Comparison of ENCODE assay signal across 19 mouse cellular contexts in genomic region chr14:25173873-25174272, GRCm38 (mm10).
DNase-seq lines count a peak whose midpoint lies in the region; ATAC-seq lines count a peak whose summit lies in the region.
"Had no signal": no experiment of that assay in that cellular context is flagged by ENCODE, and none has a peak within 500 bp of the region (broad histone marks: within the 10 kb centered on the region; RNA-seq: fewer than 3 reads in every experiment).

No protein-coding gene starts in this region.

- no peak overlapping the region for H3K4me2 ChIP-seq in forebrain, embryonic 11.5 days (ENCODE audit: low read depth, low read length, severe bottlenecking)
- no peak overlapping the region for H3K4me2 ChIP-seq in kidney, embryonic 15.5 days
- no peak overlapping the region for H3K4me2 ChIP-seq in kidney, embryonic 14.5 days (replicated peaks; ENCODE audit: low read depth, low read length)
- H3K4me2 ChIP-seq in intestine, embryonic 16.5 days (ENCODE audit: low read depth, low read length), result no peak overlapping the region
- no peak overlapping the region for H3K4me2 ChIP-seq in stomach, embryonic 16.5 days (ENCODE audit: low read depth, low read length)
- H3K4me2 ChIP-seq in forebrain, embryonic 13.5 days, result no peak overlapping the region
- H3K4me2 ChIP-seq: hindbrain, embryonic 13.5 days; liver, embryonic 11.5 days had no signal

- DNase-seq in forebrain, embryonic 10.5 days (ENCODE audit: extremely low spot score, low spot score), result no peak
- no peak for DNase-seq in forebrain, embryonic 11.5 days (ENCODE audit: low spot score)
- DNase-seq in layer of hippocampus, postnatal 25 days (ENCODE audit: extremely low spot score in 1 of 2, low spot score in 1 of 2), result no peak
- DNase-seq: adrenal gland, adult 2 months; cerebellum, adult 8-10 months; gastrocnemius, postnatal 36 days; layer of hippocampus, postnatal 36 days; lung, adult 2 months; lung, postnatal 4 days; thymus, postnatal 25 days had no signal

- 72% methylated on average over 6 of the region's 6 CpGs for WGBS in forebrain, embryonic 10.5 days
- WGBS in forebrain, embryonic 11.5 days, result 75% methylated on average over 6 of the region's 6 CpGs
- 66% methylated on average over 6 of the region's 6 CpGs for WGBS in kidney, embryonic 15.5 days
- WGBS in kidney, embryonic 14.5 days, result 63% methylated on average over 6 of the region's 6 CpGs
- WGBS in intestine, embryonic 16.5 days, result 74% methylated on average over 6 of the region's 6 CpGs
- 64% methylated on average over 6 of the region's 6 CpGs for WGBS in stomach, embryonic 16.5 days
- WGBS in forebrain, embryonic 13.5 days, result 77% methylated on average over 6 of the region's 6 CpGs

- no peak overlapping the region for H3K4me3 ChIP-seq in forebrain, embryonic 10.5 days
- H3K4me3 ChIP-seq in forebrain, embryonic 11.5 days (ENCODE audit: low read depth, low read length), result no peak overlapping the region
- H3K4me3 ChIP-seq in kidney, embryonic 15.5 days (replicated peaks), result no peak overlapping the region
- no peak overlapping the region for H3K4me3 ChIP-seq in kidney, embryonic 14.5 days (ENCODE audit: low read length)
- H3K4me3 ChIP-seq in intestine, embryonic 16.5 days (ENCODE audit: low read length), result no peak overlapping the region
- no peak overlapping the region for H3K4me3 ChIP-seq in stomach, embryonic 16.5 days (replicated peaks; ENCODE audit: low read length)
- no peak overlapping the region for H3K4me3 ChIP-seq in forebrain, embryonic 13.5 days
- H3K4me3 ChIP-seq: hindbrain, embryonic 13.5 days had no signal

- no peaks in the 10 kb centered on the region for H3K9me3 ChIP-seq in forebrain, embryonic 10.5 days
- no peaks in the 10 kb centered on the region for H3K9me3 ChIP-seq in forebrain, embryonic 11.5 days (ENCODE audit: control insufficient read depth, low read length)
- no peaks in the 10 kb centered on the region for H3K9me3 ChIP-seq in kidney, embryonic 15.5 days (replicated peaks)
- H3K9me3 ChIP-seq in kidney, embryonic 14.5 days (ENCODE audit: control insufficient read depth, low read length), result no peaks in the 10 kb centered on the region
- no peaks in the 10 kb centered on the region for H3K9me3 ChIP-seq in intestine, embryonic 16.5 days (ENCODE audit: control insufficient read depth, low read length)
- no peaks in the 10 kb centered on the region for H3K9me3 ChIP-seq in stomach, embryonic 16.5 days (replicated peaks; ENCODE audit: control insufficient read depth, low read length)
- H3K9me3 ChIP-seq in forebrain, embryonic 13.5 days (replicated peaks), result no peaks in the 10 kb centered on the region
- H3K9me3 ChIP-seq: hindbrain, embryonic 13.5 days had no signal

- H3K27ac ChIP-seq in forebrain, embryonic 10.5 days, result 0 out of 2 replicates have a peak overlapping the region, but pooled peaks have one; percentile 53
- H3K27ac ChIP-seq in forebrain, embryonic 11.5 days (ENCODE audit: low read depth, low read length), result no peak overlapping the region
- 0 out of 2 replicates have a peak overlapping the region, but pooled peaks have one; percentile 28 for H3K27ac ChIP-seq in kidney, embryonic 15.5 days
- H3K27ac ChIP-seq in kidney, embryonic 14.5 days (ENCODE audit: low read depth, low read length), result no peak overlapping the region
- H3K27ac ChIP-seq in intestine, embryonic 16.5 days (ENCODE audit: low read length), result peak overlapping the region; percentile 19; the same call in 1 of the 2 replicates
- peak overlapping the region; percentile 68 for H3K27ac ChIP-seq in stomach, embryonic 16.5 days (ENCODE audit: low read length)
- H3K27ac ChIP-seq in forebrain, embryonic 13.5 days, result no peak overlapping the region
- H3K27ac ChIP-seq: hindbrain, embryonic 13.5 days; kidney, postnatal 0 days had no signal

- H3K4me1 ChIP-seq in forebrain, embryonic 10.5 days, result peaks cover 13% of the 10 kb centered on the region
- H3K4me1 ChIP-seq in forebrain, embryonic 11.5 days (replicated peaks; ENCODE audit: control insufficient read depth, insufficient read depth, low read length), result no peaks in the 10 kb centered on the region
- peaks cover 15% of the 10 kb centered on the region for H3K4me1 ChIP-seq in kidney, embryonic 15.5 days
- H3K4me1 ChIP-seq in kidney, embryonic 14.5 days (ENCODE audit: control insufficient read depth, insufficient read depth, low read length), result peaks cover 7% of the 10 kb centered on the region; the same call in 1 of the 2 replicates
- peaks cover 17% of the 10 kb centered on the region for H3K4me1 ChIP-seq in intestine, embryonic 16.5 days (ENCODE audit: control insufficient read depth, insufficient read depth, low read length)
- H3K4me1 ChIP-seq in stomach, embryonic 16.5 days (ENCODE audit: control insufficient read depth, insufficient read depth, low read length), result peaks cover 10% of the 10 kb centered on the region
- H3K4me1 ChIP-seq in forebrain, embryonic 13.5 days, result no peaks in the 10 kb centered on the region
- H3K4me1 ChIP-seq: hindbrain, embryonic 13.5 days had no signal

- H3K9ac ChIP-seq in forebrain, embryonic 11.5 days (ENCODE audit: low read length), result no peak overlapping the region
- H3K9ac ChIP-seq in kidney, embryonic 15.5 days, result no peak overlapping the region
- no peak overlapping the region for H3K9ac ChIP-seq in kidney, embryonic 14.5 days (ENCODE audit: low read depth, low read length)
- no peak overlapping the region for H3K9ac ChIP-seq in intestine, embryonic 16.5 days (ENCODE audit: low read depth, low read length)
- no peak overlapping the region; the same call in 1 of the 2 replicates for H3K9ac ChIP-seq in stomach, embryonic 16.5 days (ENCODE audit: low read length)
- H3K9ac ChIP-seq in forebrain, embryonic 13.5 days, result no peak overlapping the region
- H3K9ac ChIP-seq: hindbrain, embryonic 13.5 days had no signal

- 0 out of 2 replicates have a peak, but pooled peaks cover 3% of the 10 kb centered on the region for H3K27me3 ChIP-seq in forebrain, embryonic 10.5 days (ENCODE audit: poor library complexity, severe bottlenecking)
- no peaks in the 10 kb centered on the region for H3K27me3 ChIP-seq in forebrain, embryonic 11.5 days (ENCODE audit: control insufficient read depth, insufficient read depth, low read length)
- H3K27me3 ChIP-seq in kidney, embryonic 15.5 days, result no peaks in the 10 kb centered on the region
- no peaks in the 10 kb centered on the region for H3K27me3 ChIP-seq in kidney, embryonic 14.5 days (ENCODE audit: control insufficient read depth, insufficient read depth, low read length)
- H3K27me3 ChIP-seq in intestine, embryonic 16.5 days (replicated peaks; ENCODE audit: control insufficient read depth, insufficient read depth, low read length), result no peaks in the 10 kb centered on the region
- no peaks in the 10 kb centered on the region for H3K27me3 ChIP-seq in stomach, embryonic 16.5 days (ENCODE audit: control insufficient read depth, insufficient read depth, low read length)
- H3K27me3 ChIP-seq in forebrain, embryonic 13.5 days, result no peaks in the 10 kb centered on the region

- no peak for ATAC-seq in forebrain, embryonic 11.5 days (replicated peaks; ENCODE audit: low FRiP score)
- no peak for ATAC-seq in kidney, embryonic 15.5 days (replicated peaks; ENCODE audit: low FRiP score)
- ATAC-seq in kidney, embryonic 14.5 days (ENCODE audit: low FRiP score, low TSS enrichment), result no peak
- ATAC-seq in intestine, embryonic 16.5 days, result no peak
- ATAC-seq in stomach, embryonic 16.5 days (ENCODE audit: insufficient read depth, low FRiP score), result no peak
- ATAC-seq in forebrain, embryonic 13.5 days, result no peak
- ATAC-seq: midbrain, embryonic 16.5 days had no signal

- no peaks in the 10 kb centered on the region for H3K36me3 ChIP-seq in forebrain, embryonic 10.5 days (replicated peaks)
- H3K36me3 ChIP-seq in forebrain, embryonic 11.5 days (ENCODE audit: control insufficient read depth, insufficient read depth, low read length), result no peaks in the 10 kb centered on the region
- no peaks in the 10 kb centered on the region for H3K36me3 ChIP-seq in kidney, embryonic 15.5 days
- no peaks in the 10 kb centered on the region for H3K36me3 ChIP-seq in kidney, embryonic 14.5 days (ENCODE audit: control insufficient read depth, insufficient read depth, low read length)
- H3K36me3 ChIP-seq in intestine, embryonic 16.5 days (ENCODE audit: control insufficient read depth, insufficient read depth, low read length), result no peaks in the 10 kb centered on the region
- H3K36me3 ChIP-seq in stomach, embryonic 16.5 days (ENCODE audit: control insufficient read depth, insufficient read depth, low read length), result no peaks in the 10 kb centered on the region
- no peaks in the 10 kb centered on the region for H3K36me3 ChIP-seq in forebrain, embryonic 13.5 days (ENCODE audit: poor library complexity, severe bottlenecking)
- H3K36me3 ChIP-seq: hindbrain, embryonic 13.5 days had no signal

Comparison
In these comparisons a context has a peak if more than half of its experiments do, and no peak if none do; other contexts are left out.
1. H3K27ac ChIP-seq: peak in forebrain, embryonic 10.5 days (single experiment), kidney, embryonic 15.5 days (single experiment), intestine, embryonic 16.5 days (single experiment) and stomach, embryonic 16.5 days (single experiment); none in forebrain, embryonic 11.5 days (single experiment), kidney, embryonic 14.5 days (single experiment) and forebrain, embryonic 13.5 days (single experiment).